Mouse (Mus musculus) left cerebral cortex, adult 2 months (tissue): ENCODE measurements around the gene Smap1. TPM values are rescaled to one million over a fixed set of nuclear protein-coding genes. Genes with fewer than 3 reads are reported as not detected.

Experiments
- DNase-seq, 2 experiments: peaks; one replicate each; pipeline ENCODE4 v3.0.0; 2021 to 2022; ENCODE audit warnings: low spot score in 2 of 2, mixed read lengths in 1 of 2; ENCODE audit errors: extremely low spot score in 1 of 2
- H3K27ac ChIP-seq: fragments of 200-600 bp; 2 replicates; pipeline ENCODE4 v1.8.1; 2022
- H3K4me3 ChIP-seq: fragments of 200-600 bp; 2 replicates; pipeline ENCODE4 v1.8.1; 2022
- CTCF ChIP-seq: fragments of 200-600 bp; IDR thresholded peaks from 2 replicates; pipeline ENCODE4 v1.8.1; 2022; ENCODE audit warnings: antibody characterized with exemption, mild to moderate bottlenecking, moderate library complexity
- intact Hi-C: fragments of 180-260 bp; cut with DNase I; formaldehyde crosslinking; loops from one replicate; pipeline ENCODE4 v1.15.1; 2025
- total RNA-seq, 2 experiments: library from RNA; stranded (reverse); gene quantifications; 2 replicates each; pipeline ENCODE4 v1.2.3; 2021

The Smap1 gene
- total RNA-seq, 2 experiments from 2014 or later: 142 to 144 TPM

DNA sequence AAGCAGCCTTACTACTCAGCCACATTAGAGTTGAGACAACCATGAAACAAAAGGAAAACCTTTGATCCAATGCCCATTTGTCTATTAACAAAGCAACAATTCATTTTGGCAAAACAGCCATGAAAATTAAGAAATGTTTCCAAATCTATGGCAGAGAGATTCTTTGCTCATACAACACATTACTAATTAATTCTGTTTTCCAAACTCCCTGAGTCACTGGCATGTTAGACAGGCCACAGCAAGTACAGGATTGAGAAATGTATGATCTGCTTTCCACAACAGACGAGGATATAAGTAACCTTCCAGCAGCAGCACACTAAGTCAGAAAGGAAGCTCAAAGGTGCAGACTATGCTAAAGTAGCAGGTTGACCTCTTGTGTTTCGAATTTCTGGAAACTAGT lies 9.1 kb downstream of the Smap1 start:
- Histone ChIP-seq H3K4me3 (no peak overlapping the region), H3K27ac (no peak overlapping the region)
- intact Hi-C loops: no loop called here
- TF ChIP-seq CTCF: no peak
- no peak for DNase-seq

DNA sequence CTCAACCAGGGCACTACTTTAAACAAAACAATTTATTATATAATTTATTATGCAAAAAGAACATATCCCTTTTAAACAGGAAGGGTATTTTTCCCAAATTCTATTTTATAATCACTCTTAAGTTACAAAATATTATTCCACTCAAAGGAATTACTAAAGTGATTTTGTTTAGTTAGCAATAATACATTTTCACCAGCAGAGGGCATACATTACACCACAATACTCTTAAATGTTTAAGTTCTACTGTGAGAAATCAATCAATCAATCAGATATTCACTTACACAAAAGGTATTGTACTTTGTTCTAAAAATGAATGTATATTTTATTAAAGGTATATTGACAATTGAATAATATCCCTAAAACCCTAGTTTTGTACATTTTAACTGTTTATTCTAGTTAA lies 16.0 kb downstream of the Smap1 start:
- no peak for DNase-seq
- intact Hi-C loops: loop anchor here (1.0 kb wide), 1 partner anchor 99 kb away; the partner anchor contains the start of gene Sdhaf4
- peak; percentile 67 for TF ChIP-seq CTCF
- Histone ChIP-seq H3K27ac (no peak overlapping the region), H3K4me3 (no peak overlapping the region)

DNA sequence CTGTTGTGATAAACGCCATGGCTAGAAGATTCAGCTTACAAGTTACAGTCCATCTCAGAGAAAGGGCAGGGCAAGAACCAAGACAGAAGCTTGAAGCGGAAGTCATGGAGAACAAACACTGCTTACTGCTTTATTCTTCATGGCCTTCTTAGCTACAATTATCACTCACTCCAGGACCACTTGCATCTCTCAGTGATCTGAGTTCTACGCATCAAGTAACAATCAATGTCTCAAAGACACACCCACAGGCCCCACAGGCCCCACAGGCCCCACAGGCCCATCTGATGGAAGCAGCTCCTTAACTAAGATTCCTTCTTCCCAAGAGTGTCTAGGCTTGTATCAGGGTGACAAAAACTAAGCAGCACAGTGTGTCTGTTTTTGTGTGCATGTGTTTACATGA lies 18.8 kb downstream of the Smap1 start:
- no peak for TF ChIP-seq CTCF
- Histone ChIP-seq H3K4me3 (no peak overlapping the region), H3K27ac (no peak overlapping the region)
- no peak for DNase-seq
- intact Hi-C loops: no loop called here

DNA sequence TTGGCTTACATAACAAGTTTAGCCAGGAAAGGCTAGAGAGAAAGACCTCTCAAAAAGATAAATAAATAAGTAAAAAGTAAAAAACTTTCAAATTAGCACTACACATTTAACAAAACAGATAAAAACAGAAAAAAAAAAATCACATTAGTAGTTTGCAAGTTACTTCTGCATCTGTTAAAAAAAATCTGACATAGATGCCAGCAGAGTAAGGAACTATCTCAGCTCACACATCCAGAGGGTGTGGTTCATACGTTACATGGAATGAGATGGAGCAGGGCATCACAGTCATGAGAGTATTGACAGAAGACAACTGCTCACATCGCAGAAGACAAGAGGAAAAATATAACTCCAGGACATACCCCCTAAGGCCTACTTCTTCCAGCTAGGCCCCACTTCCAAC lies 19.4 kb downstream of the Smap1 start:
- no peak for TF ChIP-seq CTCF
- intact Hi-C loops: no loop called here
- no peak overlapping the region for H3K4me3 ChIP-seq
- no peak overlapping the region for H3K27ac ChIP-seq
- no peak for DNase-seq

DNA sequence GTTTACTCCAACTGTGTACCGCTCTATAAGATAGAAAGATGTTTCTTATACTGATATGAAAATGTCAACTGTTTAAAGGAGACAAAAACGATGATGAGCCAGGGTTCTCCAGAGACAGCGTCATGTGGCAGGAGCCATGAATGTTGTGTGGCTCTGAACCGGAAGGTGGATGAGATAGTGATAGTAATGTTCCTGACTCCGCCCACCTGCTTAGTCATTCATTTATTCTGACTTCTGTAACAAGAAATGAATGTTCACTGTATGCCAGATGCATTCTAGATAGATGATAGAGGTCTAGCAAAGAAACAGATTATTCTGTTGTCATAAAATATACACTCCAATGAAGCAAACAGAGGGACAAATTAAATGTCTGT lies 22.5 kb downstream of the Smap1 start:
- no peak for DNase-seq
- intact Hi-C loops: no loop called here
- Histone ChIP-seq H3K27ac (no peak overlapping the region), H3K4me3 (no peak overlapping the region)
- TF ChIP-seq CTCF: no peak

DNA sequence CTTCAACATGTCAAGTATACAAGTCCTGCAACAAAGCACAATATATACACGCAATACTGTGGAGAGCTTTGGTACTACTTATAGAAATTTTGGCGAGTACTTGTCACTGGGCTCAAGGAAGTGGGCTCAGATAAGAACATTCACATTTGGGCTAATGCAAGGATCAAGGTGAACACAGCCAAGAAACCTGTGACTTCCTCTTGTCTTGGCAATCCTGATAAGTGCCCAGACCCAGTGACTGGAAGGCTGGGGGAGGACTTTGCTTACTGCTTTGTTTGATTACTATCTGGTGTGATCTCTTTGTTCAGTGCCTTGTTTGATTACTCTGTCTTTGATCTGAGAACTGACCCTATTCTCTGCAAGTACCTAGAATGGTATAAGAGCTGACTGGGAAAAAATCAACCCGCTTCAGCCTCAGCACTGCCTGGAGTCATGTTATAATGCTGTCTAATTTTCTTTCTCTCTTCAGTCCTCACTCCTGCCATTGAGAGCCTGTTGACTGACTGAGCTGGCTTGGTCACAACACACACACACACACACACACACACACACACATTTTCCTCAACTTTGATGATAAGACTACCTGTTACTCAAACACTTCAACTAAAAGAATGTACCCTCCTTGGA lies 23.0 kb downstream of the Smap1 start:
- intact Hi-C loops: no loop called here

DNA sequence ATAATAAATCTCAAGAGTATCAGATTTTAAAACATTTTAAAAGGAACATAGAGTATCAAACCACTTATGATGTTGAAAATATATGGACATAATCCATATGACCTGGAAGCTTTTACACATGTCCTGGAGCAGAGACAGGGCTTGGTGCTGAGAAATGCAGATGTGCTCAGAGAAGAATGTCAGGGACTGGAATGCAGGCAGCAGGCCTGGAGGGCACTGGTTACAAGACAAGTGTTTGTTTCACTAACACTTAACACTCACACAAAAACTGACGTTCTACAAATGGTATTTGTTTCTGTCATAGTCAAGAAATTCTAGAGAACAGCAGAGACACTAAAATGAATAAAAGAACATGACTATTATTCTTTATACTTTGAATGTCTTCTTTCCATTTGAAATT lies 30.0 kb downstream of the Smap1 start:
- TF ChIP-seq CTCF: no peak
- Histone ChIP-seq H3K4me3 (no peak overlapping the region), H3K27ac (no peak overlapping the region)
- intact Hi-C loops: no loop called here
- no peak for DNase-seq

More for the DNA sequence above, 23.0 kb downstream of the Smap1 start:
- no peak for DNase-seq
- TF ChIP-seq CTCF: no peak
- Histone ChIP-seq H3K27ac (no peak overlapping the region), H3K4me3 (no peak overlapping the region)

DNA sequence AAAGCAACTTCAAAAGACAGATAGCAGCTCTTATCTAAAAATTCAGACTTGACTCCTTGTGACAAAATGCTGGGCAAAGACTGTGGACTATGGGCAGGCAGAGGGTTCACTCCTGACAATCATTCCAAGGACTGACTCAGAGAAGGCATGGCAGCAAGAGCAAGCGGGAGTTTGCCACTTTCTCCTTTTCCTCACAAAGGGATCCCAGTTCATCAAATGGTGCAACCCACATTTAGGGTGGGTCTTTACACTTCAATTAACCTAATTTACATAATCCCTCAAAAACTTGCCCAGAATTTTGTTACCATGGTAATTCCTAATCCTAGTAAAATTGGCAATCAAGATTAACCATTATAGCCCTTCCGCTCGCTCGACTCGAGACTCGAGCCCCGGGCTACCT lies 37.2 kb downstream of the Smap1 start:
- intact Hi-C loops: no loop called here
- Histone ChIP-seq H3K27ac (no peak overlapping the region), H3K4me3 (no peak overlapping the region)
- TF ChIP-seq CTCF: no peak
- DNase-seq: no peak

DNA sequence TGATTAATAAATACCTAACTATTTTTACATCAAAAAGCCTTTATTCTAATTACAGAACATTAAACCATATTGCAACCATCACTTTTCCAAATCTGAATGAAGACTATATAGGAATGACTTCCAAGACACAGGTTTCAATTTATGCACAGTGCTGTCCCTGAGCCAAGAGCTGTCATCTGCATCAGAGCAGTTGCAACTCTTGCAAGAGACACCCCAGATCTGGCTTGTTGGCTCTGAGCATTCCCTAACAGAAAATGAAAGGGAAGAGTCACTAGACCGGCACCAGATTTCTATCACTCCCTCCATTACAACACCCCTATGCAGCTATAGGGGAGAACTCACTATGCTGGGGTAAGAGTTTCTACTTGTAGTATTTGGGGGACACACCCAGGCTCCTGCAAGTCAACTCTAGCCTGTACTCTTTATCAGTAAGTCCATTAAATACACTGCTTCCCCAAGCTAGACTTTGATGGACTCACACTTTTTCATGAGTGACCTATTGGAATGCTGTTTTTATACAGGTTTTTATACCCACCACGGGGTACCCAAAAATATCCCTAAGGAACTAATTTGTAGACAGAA lies 37.9 kb downstream of the Smap1 start:
- DNase-seq: no peak
- Histone ChIP-seq H3K27ac (no peak overlapping the region), H3K4me3 (no peak overlapping the region)
- intact Hi-C loops: no loop called here
- TF ChIP-seq CTCF: no peak

DNA sequence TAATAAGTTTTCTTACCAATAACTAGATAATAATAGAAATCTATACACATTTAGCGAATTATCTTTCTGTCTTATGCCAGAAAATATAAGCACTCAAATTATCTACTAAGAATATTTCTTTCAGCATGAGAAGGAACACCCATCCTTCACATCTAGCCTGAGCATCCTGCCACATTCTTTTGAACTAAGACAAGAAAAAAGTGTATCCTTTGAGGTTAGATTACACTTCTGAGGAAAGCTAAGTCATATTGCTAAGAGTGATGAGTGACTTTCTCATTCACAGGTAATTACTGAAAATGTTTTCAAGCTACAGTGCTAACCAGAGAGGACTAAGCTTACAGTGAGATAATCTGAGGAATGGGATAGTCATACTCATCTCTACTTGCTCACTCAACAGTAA lies 39.4 kb downstream of the Smap1 start:
- no peak overlapping the region for H3K27ac ChIP-seq
- no peak for DNase-seq
- no peak overlapping the region for H3K4me3 ChIP-seq
- TF ChIP-seq CTCF: no peak
- intact Hi-C loops: no loop called here

DNA sequence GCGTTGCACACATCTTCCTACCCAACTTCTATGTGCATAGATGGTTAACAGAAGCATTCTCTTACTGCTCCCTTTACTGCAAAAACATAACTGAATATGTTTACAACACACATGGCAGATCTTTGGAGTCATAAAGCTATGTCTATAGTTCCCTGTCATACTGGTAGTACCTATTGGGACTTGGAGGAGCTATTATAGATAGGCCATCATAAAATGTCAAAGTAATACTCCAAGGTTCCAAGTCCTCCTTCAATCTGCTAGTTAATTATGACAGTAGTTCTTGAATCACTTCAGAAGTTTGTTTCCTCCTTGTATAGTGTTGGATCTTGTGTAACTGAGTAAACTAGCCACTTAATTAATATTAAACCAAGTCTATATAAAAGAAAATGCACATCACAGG lies 49.9 kb downstream of the Smap1 start:
- intact Hi-C loops: no loop called here
- no peak for DNase-seq
- Histone ChIP-seq H3K4me3 (no peak overlapping the region), H3K27ac (no peak overlapping the region)
- no peak for TF ChIP-seq CTCF

DNA sequence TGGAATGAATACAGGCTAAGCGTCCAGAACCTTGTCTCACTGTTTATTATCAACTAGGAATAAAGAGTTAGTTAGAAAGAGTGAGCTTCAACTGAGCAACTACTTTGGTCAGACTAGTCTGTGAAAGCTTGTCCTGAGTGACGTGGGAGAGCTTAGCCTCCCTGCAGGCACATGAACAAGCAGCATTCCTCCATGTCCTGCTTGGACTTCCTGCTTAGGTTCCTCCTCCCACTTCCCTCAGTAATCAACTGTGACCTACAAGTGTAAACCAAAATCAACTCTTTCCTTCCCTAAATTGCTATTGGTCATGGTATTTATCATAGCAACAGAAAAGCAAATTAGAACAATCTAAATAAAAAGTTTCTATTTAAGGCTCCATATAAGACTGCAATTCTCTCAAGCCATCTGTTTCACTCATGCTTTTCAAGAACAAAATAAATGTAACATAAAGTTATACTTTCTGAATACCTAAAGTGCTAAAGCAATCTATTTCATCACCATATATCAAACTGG lies 54.7 kb downstream of the Smap1 start:
- Histone ChIP-seq H3K27ac (peak overlapping the region; percentile 24; the same call in 1 of the 2 replicates), H3K4me3 (no peak overlapping the region)
- no peak for DNase-seq
- no peak for TF ChIP-seq CTCF
- intact Hi-C loops: no loop called here

DNA sequence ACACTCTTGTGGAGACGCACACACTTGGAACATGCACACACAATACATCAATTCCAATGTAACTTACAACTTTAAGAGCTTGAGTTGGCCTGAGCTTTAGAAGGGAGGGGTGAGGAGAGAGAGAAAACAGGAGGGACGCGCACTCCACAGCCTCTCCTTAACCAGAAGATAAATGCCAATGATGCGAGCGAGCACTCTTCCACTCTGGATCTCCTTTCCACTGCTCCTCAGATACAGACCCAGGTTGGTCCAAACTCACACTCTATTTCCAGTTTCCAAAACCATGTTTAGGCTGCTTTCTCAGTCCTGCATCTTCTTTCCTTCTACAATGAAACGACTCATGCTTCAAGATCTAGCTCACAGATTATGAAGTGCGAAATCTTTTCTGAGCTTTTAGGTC lies 56.6 kb downstream of the Smap1 start:
- DNase-seq: no peak
- H3K4me3 ChIP-seq: no peak overlapping the region
- H3K27ac ChIP-seq: 0 out of 2 replicates have a peak overlapping the region, but pooled peaks have one; percentile 34
- intact Hi-C loops: no loop called here
- TF ChIP-seq CTCF: no peak
